Mouse (Mus musculus) left cerebral cortex, adult 18-20 months (tissue): ENCODE results near the gene St8sia1. TPM values are rescaled to one million over a fixed set of nuclear protein-coding genes. Genes with fewer than 3 reads are reported as not detected.
"Not testable (repeated sequence)": the region's sequence is repeated elsewhere in the genome, so short reads cannot be mapped to it uniquely, and the experiment has no call there.

Experiments
- DNase-seq, 2 experiments: peaks; one replicate each; pipeline ENCODE4 v3.0.0; 2021 to 2022; ENCODE audit warnings: low spot score in 2 of 2, mixed read lengths in 1 of 2
- long read RNA-seq, 2 experiments: library from polyadenylated mRNA; stranded (forward); transcript quantifications; one replicate each; pipeline ENCODE4 v2.0.0; 2021
- total RNA-seq, 2 experiments: library from RNA; stranded (reverse); gene quantifications; 2 replicates each; pipeline ENCODE4 v1.2.3; 2021

Gene St8sia1
- 10 to 100 TPM; 28.2 to 32.8 TPM for total RNA-seq
- long read RNA-seq, experiment 1, full-length matches to known transcripts = 1 of 11 reads
- long read RNA-seq, experiment 1, partial matches to known transcripts = 0 of 11 reads
- long read RNA-seq, experiment 1, other reads (novel, unspliced or antisense) = 10 of 11 reads
- long read RNA-seq, experiment 2, full-length matches to known transcripts = 1 of 6 reads
- long read RNA-seq, experiment 2, partial matches to known transcripts = 0 of 6 reads
- long read RNA-seq, experiment 2, other reads (novel, unspliced or antisense) = 5 of 6 reads

GRCm38 (mm10) chr6:142964076-142964530 is at the start of gene St8sia1:
Gene St8sia1, minus strand, starts transcription at chr6:142964452.
- peak; percentile 54 to 72 for DNase-seq

GRCm38 (mm10) chr6:143012513-143013215 is 48.4 kb upstream of the St8sia1 start:
- no peak for DNase-seq

- DNase-seq = no peak
Measured at GRCm38 (mm10) chr6:143008865-143009264, 44.6 kb upstream of the St8sia1 start.

- not testable (repeated sequence) for DNase-seq
Measured at GRCm38 (mm10) chr6:143005209-143005608, 41.0 kb upstream of the St8sia1 start.

GRCm38 (mm10) chr6:143004801-143005200 is 40.5 kb upstream of the St8sia1 start:
- DNase-seq = no peak

GRCm38 (mm10) chr6:142998221-142998999 is 34.2 kb upstream of the St8sia1 start:
- no peak for DNase-seq

- DNase-seq = no peak
Measured at GRCm38 (mm10) chr6:142996887-142997286, 32.6 kb upstream of the St8sia1 start.

DNA sequence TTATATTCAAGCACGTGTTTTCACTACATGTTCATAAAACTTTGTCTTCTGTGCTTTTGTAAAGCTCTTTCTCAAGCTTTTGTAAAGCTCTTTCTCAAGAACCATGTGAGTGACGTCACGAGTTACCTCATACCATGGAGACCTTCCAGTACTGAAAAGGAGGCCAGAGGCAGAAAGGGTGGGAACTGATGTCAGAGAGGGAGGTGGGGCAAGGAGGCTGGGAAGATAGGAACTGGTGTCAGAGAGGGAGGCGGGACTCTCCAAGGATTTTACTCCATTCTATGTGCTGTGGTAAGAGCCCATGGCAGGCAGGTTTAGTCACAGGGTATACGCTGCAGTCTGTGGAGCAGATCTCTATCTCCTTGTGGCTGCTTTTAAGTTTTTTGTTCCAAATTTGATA is 31.3 kb upstream of the St8sia1 start:
- DNase-seq = no peak

GRCm38 (mm10) chr6:142994821-142995220 is 30.6 kb upstream of the St8sia1 start:
- no peak for DNase-seq

DNA sequence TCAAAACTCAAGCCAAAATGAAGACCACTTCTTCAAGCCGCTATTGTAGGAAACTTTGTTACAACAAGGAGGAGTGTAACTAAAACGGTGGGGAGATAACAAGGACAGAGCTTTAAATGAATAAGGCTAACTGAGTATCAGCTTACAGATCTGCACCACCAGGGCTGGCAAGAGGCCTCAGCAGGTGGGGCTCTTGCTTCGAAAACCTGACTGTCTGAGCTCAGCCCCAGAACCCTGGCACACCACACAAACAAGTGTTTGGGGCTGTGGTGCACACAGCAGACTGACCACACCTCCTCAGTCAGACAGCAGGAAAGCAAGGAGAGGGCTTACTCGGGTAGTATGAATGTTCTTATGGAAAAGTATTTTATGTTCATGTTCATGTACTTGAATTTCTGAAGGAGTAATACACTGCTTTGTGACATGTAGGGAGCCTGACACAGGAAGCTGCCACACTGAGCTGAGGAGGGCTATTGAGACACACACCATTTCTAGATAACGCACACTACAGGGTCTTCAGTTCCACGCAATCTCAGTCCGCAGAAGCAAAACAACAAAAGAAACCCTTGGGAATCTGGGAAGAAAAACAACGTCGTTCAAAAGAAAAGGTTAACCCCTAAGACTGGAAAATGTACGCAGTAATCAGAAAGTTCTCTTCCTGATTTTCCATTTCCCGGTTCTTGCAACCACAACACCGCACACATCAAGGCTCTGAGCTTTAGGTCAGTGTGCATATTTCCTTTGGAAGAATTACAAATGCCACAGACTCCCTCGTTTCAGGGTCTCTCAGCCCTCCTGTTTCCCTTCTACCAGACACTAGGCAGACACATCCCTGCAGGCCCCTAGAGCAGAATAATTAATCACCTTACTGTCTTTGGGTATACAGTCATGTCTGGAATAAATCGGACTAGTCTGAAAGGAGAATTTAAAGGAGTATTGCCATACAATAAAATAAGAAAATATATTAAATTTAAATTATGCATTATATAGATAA is 29.8 kb upstream of the St8sia1 start:
- no peak for DNase-seq

DNA sequence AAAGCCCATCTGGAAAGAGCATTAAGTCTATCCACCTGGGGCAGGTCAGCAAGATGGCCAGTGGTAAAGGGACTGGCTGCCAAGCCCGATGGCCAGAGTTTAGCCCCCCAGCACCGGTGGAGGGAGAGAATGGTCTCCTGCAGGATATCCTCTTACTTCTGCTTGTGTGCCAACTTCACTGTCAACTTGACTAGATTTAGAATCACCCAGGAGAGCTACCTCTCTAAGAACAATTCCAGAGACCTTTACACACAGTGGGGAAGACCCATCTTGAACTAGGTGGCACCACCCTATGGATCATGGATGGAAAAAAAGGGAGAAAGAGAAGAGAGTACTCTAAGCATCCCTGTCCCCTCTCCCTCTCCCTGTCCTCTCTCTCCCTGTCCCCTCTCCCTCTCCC is 28.7 kb upstream of the St8sia1 start:
- DNase-seq = no peak

DNA sequence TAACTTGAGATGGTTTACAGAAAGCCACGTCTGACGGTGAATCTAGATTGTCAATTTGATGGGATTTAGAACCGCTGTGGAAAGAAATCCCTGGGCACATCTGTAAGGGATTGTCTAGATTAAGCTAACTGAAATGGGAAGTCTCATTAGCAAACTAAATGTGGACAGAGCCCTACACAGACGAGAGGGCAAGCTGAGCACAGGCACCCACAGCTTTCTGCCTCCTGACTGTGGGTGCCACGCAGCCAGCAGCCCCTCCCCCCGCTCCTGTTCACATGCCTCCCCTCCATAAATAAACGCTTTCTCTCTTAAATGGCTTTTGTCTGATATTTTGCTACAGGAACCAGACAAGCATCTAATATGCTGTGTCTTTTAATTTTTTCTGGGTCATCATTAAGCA is 27.8 kb upstream of the St8sia1 start:
- DNase-seq = no peak

GRCm38 (mm10) chr6:142991391-142992059 is 27.3 kb upstream of the St8sia1 start:
- DNase-seq = no peak

DNA sequence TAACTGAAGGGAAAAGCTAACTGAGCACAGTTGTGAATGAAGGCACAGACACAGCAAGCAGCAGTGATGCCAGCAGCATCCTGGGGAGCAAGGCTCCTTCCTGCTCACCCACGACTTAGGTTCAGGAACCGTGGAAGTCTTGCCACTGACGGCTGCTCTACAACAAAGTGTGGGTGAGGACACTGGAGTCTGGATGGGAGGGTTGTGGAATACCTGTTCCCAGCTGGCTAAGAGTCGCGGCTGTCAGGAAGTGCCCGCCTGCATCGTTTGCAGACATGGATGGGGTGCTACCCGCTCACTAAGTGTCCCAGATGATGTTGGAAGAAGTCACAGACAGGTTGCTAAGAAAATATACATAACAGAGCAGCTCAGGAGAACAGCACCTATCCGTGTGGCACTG is 26.3 kb upstream of the St8sia1 start:
- DNase-seq = no peak

DNA sequence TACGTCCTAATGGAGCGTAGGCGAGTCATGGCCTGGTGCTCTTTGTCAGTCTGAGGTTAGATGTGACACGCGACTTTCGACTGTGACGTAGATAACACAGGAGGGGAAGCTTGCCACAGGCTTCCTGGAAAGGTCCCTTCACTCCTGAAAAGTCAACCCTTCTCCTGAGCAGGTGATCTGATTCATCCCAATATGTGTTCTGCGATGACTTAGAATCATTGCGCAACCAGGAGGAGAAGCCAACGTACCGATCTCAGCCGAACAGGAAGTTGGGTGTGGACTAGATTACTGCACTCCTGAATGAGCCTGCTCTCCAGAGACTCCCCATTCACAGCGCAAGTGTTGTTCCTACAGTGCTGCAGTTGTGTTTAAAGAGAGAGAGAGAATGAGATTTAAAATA is 25.2 kb upstream of the St8sia1 start:
- DNase-seq = no peak

GRCm38 (mm10) chr6:142988753-142989152 is 24.5 kb upstream of the St8sia1 start:
- DNase-seq = peak; percentile 44 to 72

- DNase-seq = no peak
Measured at GRCm38 (mm10) chr6:142988231-142988630, 24.0 kb upstream of the St8sia1 start.

DNA sequence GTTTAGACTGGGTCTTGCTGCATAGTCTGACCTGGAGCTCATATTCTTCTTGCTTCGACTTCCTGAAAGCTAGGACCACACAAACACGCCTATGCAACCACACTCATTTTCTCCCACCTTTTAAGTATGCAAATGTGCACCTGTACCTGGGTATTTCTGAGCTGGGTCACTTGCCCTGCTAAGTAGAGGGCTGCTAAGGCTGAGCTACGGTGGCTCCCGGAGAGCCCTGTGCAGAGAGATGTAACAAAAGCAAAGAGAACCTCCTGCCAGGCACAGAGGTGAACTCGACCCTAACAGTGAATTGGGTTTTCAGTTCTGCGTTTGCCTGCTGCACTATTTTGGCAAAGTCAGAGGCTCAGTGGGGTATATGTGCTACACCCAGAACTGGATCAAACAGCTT is 23.4 kb upstream of the St8sia1 start:
- no peak for DNase-seq

- DNase-seq = not testable (repeated sequence)
Measured at GRCm38 (mm10) chr6:142986706-142987105, 22.5 kb upstream of the St8sia1 start.
